Mouse (Mus musculus): ENCODE data around the gene Pcyt2.

DNA sequence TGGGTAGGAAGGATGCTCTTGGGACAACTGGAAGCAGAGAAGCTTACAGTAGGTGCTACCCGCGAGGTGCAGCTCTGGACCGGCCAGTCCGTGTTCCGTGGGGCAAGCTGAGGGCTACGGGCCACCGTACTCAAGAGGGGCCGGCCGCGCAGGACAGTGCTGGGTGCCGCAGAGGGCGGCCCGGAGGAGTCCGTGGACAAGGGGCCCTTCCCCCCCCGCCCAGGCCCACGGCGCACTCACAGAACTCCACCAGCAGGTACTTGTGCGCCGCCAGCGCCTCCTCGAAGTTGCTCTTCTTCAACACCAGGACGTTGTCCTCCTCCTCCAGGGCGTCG, 45.4 kb downstream of the Pcyt2 start:
- no peak for TF ChIP-seq POLR2A (IDR thresholded peaks at IDR 0.05; ENCODE audit: control insufficient read depth, extremely low read depth, insufficient read depth, low read length, poor library complexity)
- TF ChIP-seq CTCF (IDR thresholded peaks at IDR 0.05; ENCODE audit: borderline replicate concordance, control insufficient read depth, extremely low read depth, insufficient read depth, low read length, poor library complexity) = no peak
